Mouse (Mus musculus) spleen, embryonic (tissue): ENCODE results near the gene Yipf4.
"Not testable (repeated sequence)": the region's sequence is repeated elsewhere in the genome, so short reads cannot be mapped to it uniquely, and the experiment has no call there.

Source experiments
- CTCF ChIA-PET: fragments of 350-600 bp; sonication (Branson Sonifier 250); formaldehyde crosslinking; loops from one replicate; lab custom pipeline; 2022; lab: Charles Lee

Yipf4 gene

DNA sequence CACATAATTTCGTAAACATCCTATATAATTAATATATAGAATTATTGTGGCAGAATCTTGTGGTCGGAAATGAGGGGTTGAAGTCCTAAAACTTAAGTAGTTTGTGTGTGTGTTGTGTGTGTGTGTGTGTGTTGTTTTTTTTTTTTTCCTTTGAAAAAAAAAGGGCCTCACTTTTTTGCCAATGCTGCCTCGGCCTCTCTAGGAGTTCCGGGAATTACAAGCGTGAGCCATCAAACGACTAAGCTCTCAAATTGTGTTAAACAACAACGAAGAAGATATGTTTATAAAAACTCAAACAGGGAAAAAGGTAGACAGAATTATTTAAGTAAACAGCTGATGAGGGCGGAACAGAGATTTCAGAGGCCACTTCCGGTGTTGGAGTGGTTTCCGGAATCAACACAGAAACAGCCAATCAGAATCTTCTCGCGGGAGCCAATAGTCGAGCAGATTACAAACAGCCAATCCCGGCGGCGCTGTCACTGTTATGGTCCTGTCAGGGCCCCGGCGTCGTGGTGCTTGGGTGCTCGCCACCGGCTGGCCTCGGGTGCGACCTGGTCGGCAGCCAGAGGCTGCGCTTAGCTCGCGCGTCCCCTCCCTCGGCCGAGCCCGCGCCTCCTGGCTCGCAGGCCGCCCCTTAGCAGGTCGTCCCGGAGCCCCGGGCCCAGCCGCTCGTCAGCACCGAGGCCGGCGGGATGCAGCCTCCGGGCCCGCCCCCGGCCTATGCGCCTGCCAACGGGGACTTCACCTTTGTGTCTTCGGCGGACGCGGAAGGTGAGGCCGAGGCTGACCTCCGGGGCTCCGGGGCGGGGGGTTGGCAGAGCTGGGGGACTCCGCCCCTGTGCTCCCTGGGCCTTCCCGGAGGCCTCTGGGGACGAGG lies at the start of gene Yipf4:
Gene Yipf4 (plus strand): TSS at position 470 of the 877 bp plus-strand sequence.
- CTCF ChIA-PET: interaction anchor here (0.6 kb wide), 2 partner anchors 115 to 228 kb away, joined by 3 to 4 read pairs; no protein-coding TSS in a partner anchor

DNA sequence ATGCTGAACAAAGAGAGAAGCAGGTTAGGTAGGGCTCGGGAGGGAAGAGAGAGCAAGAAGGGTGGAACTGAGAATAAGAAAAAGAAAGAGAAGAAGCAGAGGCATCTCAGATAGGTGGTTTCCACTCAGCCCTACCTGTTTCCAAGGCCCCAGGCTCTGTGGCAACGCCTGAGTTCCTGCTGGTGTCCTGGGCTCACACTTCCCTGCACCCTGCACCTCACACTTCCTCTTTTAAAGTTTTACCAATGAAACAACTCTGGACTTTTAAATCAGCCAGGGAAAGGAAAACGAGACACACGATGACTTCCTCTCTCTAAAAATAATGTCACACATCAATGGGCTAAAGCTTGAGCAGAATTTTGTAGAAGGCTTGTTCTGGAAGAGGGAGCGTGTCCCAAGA lies 48.8 kb upstream of the Yipf4 start:
- CTCF ChIA-PET: no interaction called here

DNA sequence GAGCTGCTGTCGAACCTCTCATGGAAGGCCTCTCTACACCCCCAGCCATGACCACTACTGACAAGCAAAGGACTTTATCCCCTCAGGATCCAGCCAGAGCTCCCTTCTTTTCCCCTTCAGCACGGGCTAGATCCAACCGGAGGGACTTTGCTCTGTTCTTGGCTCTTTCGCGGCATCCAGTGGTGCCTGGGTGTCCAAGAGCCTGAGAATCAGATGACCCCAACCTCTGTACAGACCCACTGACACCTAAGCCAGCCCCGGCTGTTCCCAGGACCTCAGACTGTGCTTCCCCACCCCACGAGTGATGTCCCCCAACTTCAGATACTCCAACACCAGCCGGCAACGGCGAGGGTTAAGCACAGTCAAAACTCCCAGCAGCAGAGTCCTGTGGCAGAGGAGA lies 39.5 kb upstream of the Yipf4 start:
- CTCF ChIA-PET: no interaction called here

DNA sequence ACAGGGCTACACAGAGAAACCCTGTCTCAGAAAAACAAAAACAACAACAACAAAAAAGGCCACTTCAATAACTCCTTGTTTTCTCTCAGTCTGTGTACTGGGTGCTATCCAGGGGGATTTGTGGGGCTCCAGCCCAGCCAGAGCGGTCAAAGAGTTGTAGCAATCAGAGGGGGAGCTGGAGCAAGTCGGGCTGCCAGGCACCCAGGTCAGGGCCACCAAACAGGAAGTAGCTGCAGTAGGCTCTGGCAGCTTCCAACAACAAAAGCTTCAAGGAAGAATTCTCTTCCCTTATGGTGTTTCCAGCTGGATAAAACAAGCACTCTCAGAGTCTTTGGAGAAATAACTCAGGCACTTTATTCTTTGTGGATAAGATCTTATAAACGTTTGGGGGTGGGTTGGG lies 35.4 kb upstream of the Yipf4 start:
- CTCF ChIA-PET: interaction anchor here (0.6 kb wide), 1 partner anchor 157 kb away, joined by 3 read pairs; no protein-coding TSS in a partner anchor

DNA sequence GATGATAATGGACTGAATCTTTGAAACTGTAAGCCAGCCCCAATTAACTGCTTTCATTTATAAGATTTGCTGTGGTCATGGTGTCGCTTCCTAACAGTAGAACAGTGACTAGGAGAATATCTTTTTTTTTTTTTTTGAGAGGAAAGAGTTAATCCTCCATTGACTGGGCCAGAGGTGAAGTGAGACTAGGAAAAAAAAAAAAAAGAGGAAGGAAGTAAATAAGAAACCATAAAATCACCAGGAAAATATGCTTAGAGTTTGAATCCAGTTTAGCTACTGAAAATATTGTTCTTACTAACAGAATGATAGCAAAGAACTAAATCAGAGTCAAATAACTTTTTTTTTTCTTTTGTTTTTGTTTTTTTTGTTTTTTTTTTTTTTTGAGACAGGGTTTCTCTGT lies 34.6 kb upstream of the Yipf4 start:
- CTCF ChIA-PET: no interaction called here

DNA sequence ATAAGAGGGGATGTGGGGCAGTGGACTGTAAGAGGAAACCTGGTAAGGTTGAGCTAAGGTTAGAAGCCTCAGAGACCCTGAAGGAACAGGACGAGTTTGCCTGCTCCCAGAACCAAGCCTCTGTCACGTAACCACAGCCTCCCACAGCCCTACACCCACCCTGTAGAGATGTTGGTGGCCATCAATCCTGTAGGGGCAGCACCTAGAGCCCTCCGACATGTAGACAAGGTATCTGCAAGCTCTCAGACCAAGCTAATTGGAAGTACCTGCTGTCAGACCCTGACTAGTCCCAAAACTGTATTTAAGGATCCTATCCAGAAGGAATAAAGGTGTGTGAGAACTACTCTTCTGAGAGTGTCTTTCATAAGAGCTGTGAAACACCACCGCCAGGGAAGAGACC lies 33.9 kb upstream of the Yipf4 start:
- CTCF ChIA-PET: interaction anchor here (0.6 kb wide), 1 partner anchor 13 kb away, joined by 5 read pairs; no protein-coding TSS in a partner anchor

DNA sequence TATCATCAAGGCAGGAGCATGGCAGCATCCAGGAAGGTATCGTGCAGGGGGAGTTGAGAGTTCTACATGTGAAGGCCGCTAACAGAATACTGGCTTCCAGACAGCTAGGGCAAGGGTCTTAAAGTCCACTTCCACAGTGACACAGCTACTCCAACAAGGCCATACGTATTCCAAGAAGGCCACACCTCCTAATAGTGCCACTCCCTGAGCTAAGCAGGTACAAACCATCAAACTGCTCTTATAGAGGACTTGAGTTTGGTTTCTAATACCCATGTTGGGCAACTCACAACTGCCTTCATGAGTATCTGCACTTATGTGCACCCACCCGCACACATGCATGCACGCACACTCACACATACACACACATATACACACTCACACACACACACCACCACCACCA lies 32.5 kb upstream of the Yipf4 start:
- CTCF ChIA-PET: no interaction called here

DNA sequence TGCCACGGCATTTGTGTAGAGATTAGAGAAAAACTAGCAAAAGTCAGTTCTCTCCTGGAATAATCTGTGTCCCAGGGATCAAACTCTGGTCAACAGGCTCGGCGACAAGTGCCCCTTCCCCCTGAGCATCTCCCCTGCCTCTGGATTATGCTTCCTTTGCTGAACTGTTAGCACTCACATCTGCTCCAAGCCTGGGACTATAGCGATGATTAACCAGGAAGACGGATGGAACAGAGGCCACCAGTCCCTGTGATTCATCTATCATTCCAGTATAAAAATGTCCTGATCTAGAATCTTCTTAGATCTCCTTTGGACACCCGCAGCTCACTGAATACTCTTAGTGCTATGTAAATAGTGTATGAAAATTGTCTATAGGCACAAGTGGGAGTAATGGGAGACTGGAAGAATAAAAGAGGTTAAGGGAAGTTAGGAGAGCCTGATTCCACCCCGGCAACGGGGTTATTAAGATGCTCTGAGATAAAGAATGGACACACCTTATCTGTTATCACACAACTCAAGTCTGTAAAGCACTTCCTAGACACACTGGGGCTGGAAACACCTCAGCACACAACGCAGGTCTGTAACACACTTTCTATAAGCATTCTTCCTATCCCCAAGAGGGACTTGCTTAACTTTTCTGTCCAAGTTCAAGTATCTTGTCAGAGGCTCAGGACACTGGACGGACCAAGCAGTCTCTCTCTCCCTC lies 31.2 kb upstream of the Yipf4 start:
- CTCF ChIA-PET: no interaction called here

DNA sequence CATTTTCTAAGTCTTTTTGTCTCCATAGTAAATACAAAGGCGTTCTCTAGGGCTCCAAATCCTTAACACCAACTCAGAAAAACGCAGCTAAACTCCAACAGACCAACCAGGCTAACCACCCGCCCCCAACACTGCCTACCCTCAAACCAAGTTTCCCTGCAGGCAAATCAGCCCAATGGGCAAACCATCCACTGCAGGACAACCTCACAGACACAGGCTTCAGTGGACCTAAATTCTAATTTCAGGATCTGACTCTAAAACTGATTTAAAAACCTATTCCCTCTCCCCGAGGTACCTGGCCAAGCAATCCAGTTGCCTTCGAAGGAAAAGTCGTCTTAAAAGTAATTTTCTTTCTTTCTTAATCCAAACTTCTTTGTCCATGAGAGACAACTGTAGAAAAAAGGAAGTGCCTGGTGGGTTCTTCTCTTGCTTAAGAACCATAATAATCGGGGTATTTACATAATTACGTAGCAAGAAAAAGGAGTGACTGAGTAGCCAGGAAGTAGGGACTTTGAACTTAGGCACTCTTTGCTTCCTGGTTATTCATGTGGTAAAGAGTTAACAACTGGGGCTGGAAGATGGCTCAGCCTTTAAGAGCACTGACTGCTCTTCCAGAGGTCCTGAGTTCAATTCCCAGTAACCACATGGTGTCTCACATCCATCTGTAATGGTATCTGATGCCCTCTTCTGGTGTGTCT lies 30.4 kb upstream of the Yipf4 start, which contains the start of gene Nlrc4:
Gene Nlrc4 (minus strand): TSS at position 432 of the 698 bp plus-strand sequence.
- CTCF ChIA-PET: interaction anchor here (1.0 kb wide), 1 partner anchor 121 kb away, joined by 4 read pairs; no protein-coding TSS in a partner anchor

DNA sequence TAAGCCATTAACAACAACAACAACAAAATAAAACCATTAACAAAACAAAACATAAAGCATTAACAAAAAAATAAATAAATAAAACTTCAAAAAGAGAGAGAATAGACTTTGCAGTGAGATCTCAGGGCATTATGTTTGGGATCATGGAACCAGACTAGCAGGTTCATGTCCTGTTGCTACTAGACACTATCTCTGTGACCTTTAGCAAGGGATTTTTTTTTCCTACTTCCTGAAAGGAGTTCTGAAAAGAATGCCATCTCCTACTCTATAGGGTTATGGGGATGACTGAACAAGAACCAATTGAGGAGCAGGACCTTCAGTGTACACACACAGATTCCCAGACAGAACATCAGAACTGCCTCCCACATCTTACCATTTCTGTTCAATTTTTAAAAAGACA lies 25.8 kb upstream of the Yipf4 start:
- CTCF ChIA-PET: no interaction called here

DNA sequence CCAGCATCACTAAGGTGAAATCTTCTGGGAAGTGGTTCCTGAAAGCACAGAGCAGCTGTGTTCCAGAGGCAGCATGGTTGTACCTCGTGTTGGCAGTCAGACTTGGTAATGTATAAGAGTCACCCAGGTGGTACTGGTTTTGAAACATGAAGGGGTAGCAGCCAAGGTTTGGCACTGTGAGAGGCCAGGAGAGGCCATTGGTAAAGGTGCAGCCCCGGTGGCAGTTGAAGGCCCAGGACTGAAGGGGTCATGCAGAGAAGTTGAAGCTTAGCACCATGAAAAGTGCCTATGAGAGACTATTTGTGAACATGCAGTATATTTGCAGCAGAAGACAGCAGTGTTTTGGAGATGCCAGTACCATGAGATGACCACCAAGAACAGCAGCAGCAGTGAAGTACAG lies 21.3 kb upstream of the Yipf4 start:
- CTCF ChIA-PET: interaction anchor here (0.6 kb wide), 1 partner anchor 92 kb away, joined by 4 read pairs; no protein-coding TSS in a partner anchor

DNA sequence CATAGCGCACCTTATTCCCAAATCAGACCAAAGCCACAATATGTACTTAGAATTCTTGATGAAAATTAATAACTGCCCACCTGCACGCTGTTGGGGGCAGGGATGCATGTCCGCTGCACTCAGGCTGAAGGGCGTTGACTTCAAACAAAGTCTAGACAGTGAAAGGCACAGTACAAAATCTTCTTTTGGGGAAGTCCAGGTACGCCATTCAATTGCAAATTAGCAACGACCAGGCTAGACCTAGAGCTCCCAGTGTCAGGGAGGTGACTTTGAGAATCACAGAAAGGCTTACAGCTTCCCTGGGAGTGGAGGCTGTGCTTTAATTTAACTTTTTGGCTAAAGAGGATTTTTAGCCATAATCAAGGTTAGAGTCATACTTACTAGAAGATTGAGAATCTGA lies 19.2 kb upstream of the Yipf4 start:
- CTCF ChIA-PET: not testable (repeated sequence)

DNA sequence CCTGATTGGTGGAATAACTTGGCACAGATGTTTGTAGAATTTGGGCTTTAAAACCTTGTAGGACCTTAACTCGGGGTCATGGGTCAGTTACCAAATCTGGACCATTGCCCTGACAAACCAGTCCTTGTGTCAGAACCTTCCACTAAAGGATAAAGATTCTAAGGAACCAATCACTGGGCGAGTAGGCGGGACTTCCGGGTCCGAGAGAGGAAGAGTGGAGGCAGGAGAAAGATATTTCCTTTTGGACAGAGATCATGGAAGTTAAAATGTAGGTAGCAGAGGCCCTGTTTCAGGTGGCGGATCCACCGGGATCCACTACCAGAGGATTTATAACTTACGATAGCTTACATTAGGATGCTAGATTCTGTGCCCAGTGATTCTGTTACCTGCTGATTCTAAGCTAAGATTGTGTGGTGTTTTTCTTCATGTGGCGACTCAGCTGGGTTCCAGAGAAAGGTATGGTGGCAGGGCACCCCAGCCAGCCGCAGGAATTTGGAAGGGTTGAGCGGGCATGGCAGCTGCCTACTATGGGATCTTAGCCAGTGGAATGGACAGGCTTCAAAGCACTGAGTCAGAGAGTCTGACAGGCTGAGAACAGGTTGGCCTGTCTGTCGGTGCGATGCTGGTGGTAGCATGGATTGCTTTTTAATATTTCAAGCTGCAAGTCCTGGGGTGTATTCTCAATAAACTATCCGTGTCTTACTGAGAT lies 8.8 kb upstream of the Yipf4 start:
- CTCF ChIA-PET: no interaction called here

DNA sequence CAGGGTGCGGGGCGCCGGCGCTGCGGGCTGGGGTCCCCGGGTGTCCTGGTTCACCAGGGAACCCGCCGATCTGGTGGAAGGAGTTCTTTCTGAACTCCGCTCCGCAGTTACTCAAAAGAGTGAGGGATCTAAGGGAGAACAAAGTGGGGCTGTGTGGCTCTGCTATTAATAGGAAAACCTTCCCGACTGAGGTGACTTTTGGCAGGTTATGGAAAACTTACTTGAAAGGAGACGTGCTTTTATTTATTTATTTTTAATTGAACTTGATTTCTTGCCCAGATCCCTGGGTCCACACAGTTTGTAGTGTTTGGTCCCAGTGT lies 568 bp downstream of the Yipf4 start:
- CTCF ChIA-PET: no interaction called here

DNA sequence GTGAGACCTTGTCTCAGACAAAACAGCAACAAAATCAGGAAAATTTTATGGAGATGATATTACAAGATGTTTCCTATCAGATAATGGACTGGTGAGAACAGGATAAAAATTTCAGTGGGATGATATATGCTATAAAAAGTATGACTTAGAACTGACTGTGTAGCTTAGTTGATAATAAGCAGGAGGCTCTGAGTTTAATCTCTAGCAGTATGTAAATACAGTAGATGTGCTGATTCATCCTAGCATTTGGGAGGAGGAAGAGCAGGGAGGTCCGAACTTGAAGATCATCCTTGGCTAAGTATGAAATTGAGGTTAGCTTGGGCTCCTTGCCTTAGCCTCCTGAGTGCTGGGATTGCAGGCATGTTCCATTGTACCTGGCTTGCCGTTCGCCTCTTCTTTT lies 2.3 kb downstream of the Yipf4 start:
- CTCF ChIA-PET: no interaction called here

DNA sequence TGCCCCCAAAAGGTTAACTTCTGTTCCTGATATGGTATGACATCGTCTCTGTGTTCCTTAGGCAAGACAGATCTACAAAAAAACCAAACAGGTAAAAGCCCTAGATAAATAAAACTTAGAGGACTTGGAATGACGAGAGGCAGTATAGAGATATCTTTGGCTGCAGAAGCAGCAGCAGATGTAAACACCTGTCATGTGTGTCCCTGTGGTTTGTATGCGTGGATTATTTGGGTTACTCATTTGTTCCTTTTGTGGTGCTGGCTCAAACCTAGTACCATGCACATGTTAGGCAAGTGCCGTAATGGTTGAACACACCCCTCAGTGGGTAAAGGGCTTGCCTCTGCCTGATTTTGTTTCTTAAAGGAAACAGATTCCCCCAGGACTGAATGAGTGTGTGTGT lies 10.9 kb downstream of the Yipf4 start:
- CTCF ChIA-PET: no interaction called here

DNA sequence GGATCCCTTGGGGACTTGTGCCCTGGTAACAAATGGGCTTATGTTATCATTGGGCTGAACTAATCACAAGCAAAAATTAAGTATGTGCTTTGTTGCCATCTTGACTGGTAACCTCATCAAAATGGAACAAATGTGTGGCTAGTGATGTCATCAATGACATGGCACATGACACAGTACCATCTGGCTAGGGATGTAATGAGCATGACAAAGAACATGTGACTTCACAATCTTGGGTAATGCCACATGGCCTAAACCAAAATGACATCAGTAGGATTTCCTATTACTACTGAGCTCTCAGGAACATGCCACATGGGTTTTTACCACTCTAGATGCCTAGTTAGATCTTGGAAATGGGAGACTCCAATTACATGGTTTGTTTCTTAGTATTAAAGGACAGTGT lies 11.8 kb downstream of the Yipf4 start:
- CTCF ChIA-PET: no interaction called here

DNA sequence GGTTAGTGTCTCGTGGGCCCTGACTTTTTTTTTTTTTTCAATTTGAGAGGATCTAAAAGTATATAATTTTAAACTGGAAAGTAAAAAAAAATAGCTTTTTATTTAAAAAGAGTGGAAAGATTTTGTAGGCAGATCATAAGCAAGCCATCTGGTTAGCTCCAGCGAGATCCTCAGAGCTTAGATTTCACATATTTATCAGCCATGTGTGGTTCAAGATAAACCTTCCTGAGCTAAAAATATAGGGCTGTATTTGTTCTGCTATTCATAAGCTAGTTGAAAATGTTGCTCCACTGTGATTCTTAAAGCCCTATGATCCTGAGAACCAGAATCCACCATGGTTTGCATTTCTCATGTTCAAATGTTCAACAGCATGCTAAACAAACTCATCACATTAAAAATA lies 18.6 kb downstream of the Yipf4 start:
- CTCF ChIA-PET: interaction anchor here (0.7 kb wide), 1 partner anchor 48 kb away, joined by 6 read pairs; no protein-coding TSS in a partner anchor

DNA sequence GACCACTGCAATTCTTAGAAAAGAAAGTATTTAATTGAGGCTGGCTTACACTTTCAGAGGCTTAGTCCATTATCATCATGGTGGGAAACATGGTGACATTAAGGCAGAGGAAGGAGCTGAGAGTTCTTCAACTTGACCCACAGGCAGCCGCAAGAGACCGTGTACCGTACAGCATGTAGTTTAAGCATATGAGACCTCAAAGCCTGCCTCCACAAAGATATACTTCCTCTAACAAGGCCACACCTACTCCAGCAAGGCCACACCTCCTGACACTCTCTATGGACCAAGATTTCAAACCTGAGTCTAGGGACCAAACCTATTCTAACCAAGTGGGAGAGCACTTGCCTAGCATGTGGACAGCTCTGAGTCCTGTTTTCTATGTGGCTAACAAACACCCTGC lies 19.3 kb downstream of the Yipf4 start:
- CTCF ChIA-PET: no interaction called here

DNA sequence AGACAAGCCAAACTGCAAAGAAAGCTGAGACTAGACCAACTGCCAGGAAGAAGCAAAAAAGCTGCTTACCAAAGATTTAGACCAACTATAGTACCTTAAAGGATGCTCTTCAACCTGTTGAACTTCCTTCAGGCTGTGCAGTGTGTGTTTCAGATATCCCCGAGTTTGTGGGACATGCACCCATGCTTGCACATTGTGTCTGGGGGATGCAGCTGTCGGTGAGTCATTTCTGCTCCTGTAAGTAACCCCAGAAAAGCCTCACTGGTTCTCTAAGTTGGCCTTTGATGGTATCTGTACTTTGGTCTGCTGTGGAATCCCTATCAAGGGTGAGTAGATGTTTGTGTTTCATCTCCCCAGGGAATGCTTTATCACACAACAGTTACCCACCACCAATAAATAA lies 23.0 kb downstream of the Yipf4 start:
- CTCF ChIA-PET: no interaction called here
